Mouse (Mus musculus): ENCODE results near the gene Vmn2r104. TPM values are rescaled to one million over a fixed set of nuclear protein-coding genes. Genes with fewer than 3 reads are reported as not detected.

Gene Vmn2r104
- not detected in 2 replicates for polyA plus RNA-seq (2014; fragmentation: Nextera tagmentation; extraction: Ambion mirVana)

DNA sequence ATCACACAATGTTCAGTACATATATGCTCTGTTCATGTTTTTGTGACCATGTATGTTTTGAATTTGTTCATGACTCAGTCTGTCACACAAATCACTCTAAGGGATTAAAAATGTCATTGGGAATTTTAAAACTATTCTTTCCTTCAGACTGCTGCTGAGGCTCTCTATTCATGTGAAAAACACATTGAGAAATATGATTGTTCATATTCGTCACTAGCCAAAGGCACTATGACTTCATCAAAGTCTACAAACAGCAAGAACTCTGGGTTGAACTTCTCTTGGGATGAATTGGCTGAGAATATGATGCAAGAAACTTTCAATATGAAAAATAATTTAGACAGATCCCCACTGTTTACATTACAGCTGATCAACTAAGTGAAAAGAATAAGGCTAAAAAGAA, at the start of gene Vmn2r104:
Gene Vmn2r104, minus strand, starts transcription at position 101 of the 400 bp plus-strand sequence.
- no peak within 1 kb of the TSS for H3K4me2 ChIP-seq (ENCODE audit: low read length)
- WGBS: 73% methylated on average over 1 of the region's 1 CpGs
- ATAC-seq (ENCODE audit: insufficient number of reproducible peaks, insufficient read depth, low FRiP score, low read depth): no peak

DNA sequence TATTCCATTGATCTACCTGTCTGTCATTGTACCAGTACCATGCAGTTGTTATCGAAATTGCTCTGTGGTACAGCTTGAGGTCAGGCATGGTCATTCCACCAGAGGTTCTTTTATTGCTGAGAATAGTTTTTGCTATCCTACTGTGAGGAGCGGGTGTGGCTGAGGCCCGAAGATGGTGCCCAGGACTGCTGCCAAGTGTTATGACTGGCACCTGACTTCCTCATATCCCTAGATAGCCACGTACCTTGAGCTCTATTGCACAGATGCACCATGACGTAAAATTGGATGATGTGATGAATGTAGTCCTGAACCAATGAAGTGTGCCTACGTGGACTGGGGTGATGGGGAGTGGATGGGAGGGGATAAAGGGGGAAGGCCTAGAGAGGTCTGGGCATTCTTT, 26.0 kb upstream of the Vmn2r104 start:
- Histone ChIP-seq H3K27ac (replicated peaks in 1 of 2; ENCODE audit: control insufficient read depth in 1 of 2, insufficient read depth in 1 of 2, low read depth in 2 of 2, low read length in 2 of 2) (no peak overlapping the region), H3K9me3 (ENCODE audit: control insufficient read depth, low read length) (peaks cover 10% of the 10 kb centered on the region), H3K27me3 (ENCODE audit: control insufficient read depth, insufficient read depth, low read length) (no peaks in the 10 kb centered on the region), H3K4me2 (ENCODE audit: low read length) (no peak overlapping the region), H3K4me1 (ENCODE audit: control insufficient read depth in 2 of 2, insufficient read depth in 2 of 2, low read length in 2 of 2) (no peaks in the 10 kb centered on the region), H3K4me3 (ENCODE audit: control insufficient read depth in 1 of 2, insufficient read depth in 1 of 2, low read depth in 1 of 2, low read length in 2 of 2) (no peak overlapping the region), H3K36me3 (ENCODE audit: control insufficient read depth, insufficient read depth, low read length) (no peaks in the 10 kb centered on the region), H3K9ac (ENCODE audit: low read length) (no peak overlapping the region)
- no peak for ATAC-seq (ENCODE audit: insufficient number of reproducible peaks, insufficient read depth, low FRiP score, low read depth)
- WGBS: 70% methylated on average over 6 of the region's 6 CpGs

More for the DNA sequence above, at the start of gene Vmn2r104:
- Histone ChIP-seq H3K9ac (ENCODE audit: low read length) (no peak within 1 kb of the TSS), H3K4me1 (ENCODE audit: control insufficient read depth in 2 of 2, insufficient read depth in 2 of 2, low read length in 2 of 2) (no peaks in the 10 kb centered on the region), H3K27me3 (ENCODE audit: control insufficient read depth, insufficient read depth, low read length) (no peaks in the 10 kb centered on the region), H3K9me3 (ENCODE audit: control insufficient read depth, low read length) (peaks cover 35% of the 10 kb centered on the region), H3K4me3 (ENCODE audit: control insufficient read depth in 1 of 2, insufficient read depth in 1 of 2, low read depth in 1 of 2, low read length in 2 of 2) (no peak within 1 kb of the TSS), H3K36me3 (ENCODE audit: control insufficient read depth, insufficient read depth, low read length) (no peaks in the 10 kb centered on the region), H3K27ac (replicated peaks in 1 of 2; ENCODE audit: control insufficient read depth in 1 of 2, insufficient read depth in 1 of 2, low read depth in 2 of 2, low read length in 2 of 2) (no peak within 1 kb of the TSS)

DNA sequence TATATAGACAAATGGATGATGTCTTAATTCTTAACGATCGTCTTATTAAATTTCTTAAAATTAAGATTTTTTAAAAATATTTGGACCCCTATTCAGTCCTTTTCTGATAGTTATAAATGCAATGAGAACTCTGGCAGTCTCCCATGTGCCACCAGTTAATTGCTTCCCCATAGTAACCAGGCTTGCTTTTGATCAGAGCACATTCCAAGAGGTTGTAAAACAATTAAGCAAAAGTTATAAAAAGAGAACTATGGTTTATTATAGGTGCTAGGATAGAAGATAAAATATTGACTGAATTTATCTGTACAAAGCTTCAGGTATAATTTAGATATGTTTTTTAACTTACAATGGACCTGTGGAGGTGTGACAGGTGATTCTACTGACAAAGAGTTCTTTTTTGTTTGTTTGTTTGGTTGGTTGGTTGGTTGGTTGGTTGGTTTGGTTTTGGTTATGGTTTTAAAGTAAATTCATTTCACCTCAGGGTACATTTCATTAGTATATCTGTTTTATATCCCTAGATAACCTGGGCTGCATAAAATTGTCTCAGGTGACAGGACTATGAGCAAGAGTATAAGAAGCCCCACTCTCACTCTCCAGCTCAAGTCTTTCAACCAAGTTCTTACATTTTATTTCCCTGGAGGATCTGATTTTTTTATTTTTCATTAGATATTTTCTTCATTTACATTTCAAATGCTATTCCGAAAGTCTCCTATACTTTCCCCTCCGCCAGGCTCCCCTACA, 23.7 kb upstream of the Vmn2r104 start:
- Histone ChIP-seq H3K36me3 (ENCODE audit: control insufficient read depth, insufficient read depth, low read length) (no peaks in the 10 kb centered on the region), H3K9ac (ENCODE audit: low read length) (no peak overlapping the region), H3K9me3 (ENCODE audit: control insufficient read depth, low read length) (peaks cover 7% of the 10 kb centered on the region; the same call in 1 of the 2 replicates), H3K4me3 (ENCODE audit: control insufficient read depth in 1 of 2, insufficient read depth in 1 of 2, low read depth in 1 of 2, low read length in 2 of 2) (no peak overlapping the region), H3K4me1 (ENCODE audit: control insufficient read depth in 2 of 2, insufficient read depth in 2 of 2, low read length in 2 of 2) (no peaks in the 10 kb centered on the region), H3K27me3 (ENCODE audit: control insufficient read depth, insufficient read depth, low read length) (no peaks in the 10 kb centered on the region), H3K4me2 (ENCODE audit: low read length) (no peak overlapping the region), H3K27ac (replicated peaks in 1 of 2; ENCODE audit: control insufficient read depth in 1 of 2, insufficient read depth in 1 of 2, low read depth in 2 of 2, low read length in 2 of 2) (no peak overlapping the region)
- ATAC-seq (ENCODE audit: insufficient number of reproducible peaks, insufficient read depth, low FRiP score, low read depth): no peak
- WGBS: 85% methylated on average over 4 of the region's 4 CpGs

Other genes with a start within 250 kb of the Vmn2r104 start
- gene Fpr-rs7, start 65.9 kb upstream of the Vmn2r104 start, polyA plus RNA-seq (2014; fragmentation: Nextera tagmentation; extraction: Ambion mirVana): not detected in 2 replicates
- not detected in 2 replicates for gene Fpr-rs6, start 134.8 kb upstream of the Vmn2r104 start, polyA plus RNA-seq (2014; fragmentation: Nextera tagmentation; extraction: Ambion mirVana)
- gene Vmn2r105, start 186.7 kb upstream of the Vmn2r104 start, polyA plus RNA-seq (2014; fragmentation: Nextera tagmentation; extraction: Ambion mirVana): not detected in 2 replicates
- gene Vmn2r106, start 237.2 kb upstream of the Vmn2r104 start, polyA plus RNA-seq (2014; fragmentation: Nextera tagmentation; extraction: Ambion mirVana): not detected in 2 replicates